Mouse (Mus musculus) forebrain, embryonic 15.5 days (tissue): Measurements from ENCODE around the gene Diablo. TPM values are rescaled to one million over a fixed set of nuclear protein-coding genes. Genes with fewer than 3 reads are reported as not detected.
A peak's percentile ranks its signal among the peaks of the same experiment; 100 is the strongest.

Experiments
- ATAC-seq: fragments of 200-750 bp; cut with Nextera tagmentation; replicated peaks from 2 replicates; pipeline ENCODE4 v1.8.0; 2017; ENCODE audit warnings: mild to moderate bottlenecking, moderate TSS enrichment, moderate library complexity
- H3K27ac ChIP-seq: fragments of 300-500 bp; sonication (generic); replicated peaks from 2 replicates; pipeline ENCODE4 v1.5.1; 2015; ENCODE audit warnings: mild to moderate bottlenecking, inconsistent platforms
- H3K27me3 ChIP-seq: fragments of 300-500 bp; sonication (generic); 2 replicates; pipeline ENCODE4 v1.6.1; 2015; ENCODE audit warnings: inconsistent platforms
- H3K36me3 ChIP-seq: fragments of 300-500 bp; sonication (generic); 2 replicates; pipeline ENCODE4 v1.6.1; 2015; ENCODE audit warnings: mild to moderate bottlenecking, inconsistent platforms
- H3K4me1 ChIP-seq: fragments of 300-500 bp; sonication (generic); 2 replicates; pipeline ENCODE4 v1.6.1; 2015; ENCODE audit warnings: inconsistent platforms
- H3K4me2 ChIP-seq: fragments of 300-500 bp; sonication (generic); replicated peaks from 2 replicates; pipeline ENCODE4 v1.6.1; 2015; ENCODE audit warnings: mild to moderate bottlenecking, inconsistent platforms
- H3K4me3 ChIP-seq: fragments of 300-500 bp; sonication (generic); 2 replicates; pipeline ENCODE4 v1.5.1; 2015; ENCODE audit warnings: mild to moderate bottlenecking, inconsistent platforms
- H3K9ac ChIP-seq: fragments of 300-500 bp; sonication (generic); replicated peaks from 2 replicates; pipeline ENCODE4 v1.6.1; 2015; ENCODE audit warnings: mild to moderate bottlenecking, inconsistent platforms
- H3K9me3 ChIP-seq: fragments of 300-500 bp; sonication (generic); 2 replicates; pipeline ENCODE4 v1.6.1; 2016; ENCODE audit warnings: inconsistent platforms
- WGBS: fragments of 180-500 bp; shearing (Covaris S2); methylation state at CpG from one replicate; pipeline ENCODE4 v1.1.7; 2015; ENCODE audit warnings: mixed read lengths; 5-methylcytosine and 5-hydroxymethylcytosine counted together
- microRNA-seq: library from miRNA; unstranded; fragments of <30 nt; microRNA quantifications from one replicate; pipeline ENCODE4, GENCODE M21; 2016
- polyA plus RNA-seq: library from polyadenylated mRNA; unstranded; fragments of >200 nt; fragmentation: Nextera tagmentation; extraction: Ambion mirVana; gene quantifications from 2 replicates; pipeline ENCODE4 v1.2.1, GENCODE M21; 2015

Diablo gene
- polyA plus RNA-seq, 1 experiment from 2014 or later, result 119 TPM

DNA sequence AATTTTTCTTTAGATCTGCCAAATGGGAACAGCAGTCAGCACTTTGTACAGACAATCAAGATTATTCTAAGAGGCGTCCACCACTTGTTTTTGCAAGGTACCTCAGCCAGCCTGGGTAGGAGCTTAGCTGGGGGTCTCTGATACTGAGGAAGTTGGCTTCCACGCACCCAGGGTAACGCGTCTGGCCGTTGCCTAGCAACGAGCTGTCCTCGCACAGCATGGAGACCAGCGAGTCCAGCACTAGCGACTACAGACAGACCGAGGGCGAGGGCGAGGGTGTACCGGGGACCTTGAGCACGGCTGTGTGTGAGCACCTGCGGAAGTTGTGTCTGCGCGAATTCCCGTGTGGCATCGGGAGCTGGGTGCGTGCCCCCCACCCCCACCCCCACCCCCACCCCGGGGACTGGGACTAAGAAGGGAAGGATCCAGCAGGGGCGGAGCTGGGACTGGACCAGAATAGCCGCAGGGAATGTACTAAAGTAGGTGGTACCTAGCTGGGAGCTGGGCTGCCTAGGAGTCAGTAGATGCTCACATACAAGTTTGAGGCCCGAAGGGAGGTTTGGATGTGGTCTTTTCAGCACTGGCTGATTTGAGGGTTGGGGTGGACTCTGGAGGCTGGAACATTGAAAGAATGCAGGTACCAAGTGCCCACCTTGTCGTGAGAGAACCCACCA lies 34.7 kb downstream of the Diablo start, which contains the start of the genes Lrrc43 and Il31:
Lrrc43 (plus strand) TSS at position 194 of the 674 bp plus-strand sequence.
Il31 (minus strand) TSS at position 378 of the 674 bp plus-strand sequence.
- 5% methylated on average over 25 of the region's 25 CpGs for WGBS
- Histone ChIP-seq H3K36me3 (no peaks in the 10 kb centered on the region), H3K27ac (no peak within 1 kb of the TSS), H3K9me3 (no peaks in the 10 kb centered on the region), H3K4me3 (peak within 1 kb of the TSS; percentile 20; the same call in 1 of the 2 replicates), H3K4me2 (peak within 1 kb of the TSS; percentile 31), H3K27me3 (no peaks in the 10 kb centered on the region), H3K9ac (no peak within 1 kb of the TSS), H3K4me1 (peaks cover 5% of the 10 kb centered on the region)
- ATAC-seq, result no peak

GRCm38 (mm10) chr5:123487659-123488395 lies 36.1 kb downstream of the Diablo start:
- H3K9me3 ChIP-seq, result no peaks in the 10 kb centered on the region
- no peak overlapping the region for H3K4me2 ChIP-seq
- ATAC-seq, result no peak
- no peak overlapping the region for H3K4me3 ChIP-seq
- WGBS, result 87% methylated on average over 11 of the region's 11 CpGs
- H3K9ac ChIP-seq, result no peak overlapping the region
- H3K27ac ChIP-seq, result no peak overlapping the region
- peaks cover 5% of the 10 kb centered on the region for H3K4me1 ChIP-seq
- H3K27me3 ChIP-seq, result no peaks in the 10 kb centered on the region
- no peaks in the 10 kb centered on the region for H3K36me3 ChIP-seq

- ATAC-seq, result no peak
- 64% methylated on average over 5 of the region's 5 CpGs for WGBS
- no peak overlapping the region for H3K27ac ChIP-seq
Measured at GRCm38 (mm10) chr5:123473817-123474216, 50.2 kb downstream of the Diablo start.

GRCm38 (mm10) chr5:123470784-123471400 lies 53.1 kb downstream of the Diablo start:
- H3K4me3 ChIP-seq, result no peak overlapping the region
- H3K9me3 ChIP-seq, result no peaks in the 10 kb centered on the region
- ATAC-seq, result no peak
- no peaks in the 10 kb centered on the region for H3K36me3 ChIP-seq
- WGBS, result 73% methylated on average over 10 of the region's 10 CpGs
- H3K9ac ChIP-seq, result no peak overlapping the region
- H3K4me1 ChIP-seq, result no peaks in the 10 kb centered on the region
- no peak overlapping the region for H3K4me2 ChIP-seq
- H3K27ac ChIP-seq, result no peak overlapping the region
- H3K27me3 ChIP-seq, result no peaks in the 10 kb centered on the region

More at GRCm38 (mm10) chr5:123473817-123474216, 50.2 kb downstream of the Diablo start:
- Histone ChIP-seq H3K9me3 (no peaks in the 10 kb centered on the region), H3K27me3 (no peaks in the 10 kb centered on the region), H3K4me2 (no peak overlapping the region), H3K4me1 (no peaks in the 10 kb centered on the region), H3K9ac (no peak overlapping the region), H3K36me3 (no peaks in the 10 kb centered on the region), H3K4me3 (no peak overlapping the region)

DNA sequence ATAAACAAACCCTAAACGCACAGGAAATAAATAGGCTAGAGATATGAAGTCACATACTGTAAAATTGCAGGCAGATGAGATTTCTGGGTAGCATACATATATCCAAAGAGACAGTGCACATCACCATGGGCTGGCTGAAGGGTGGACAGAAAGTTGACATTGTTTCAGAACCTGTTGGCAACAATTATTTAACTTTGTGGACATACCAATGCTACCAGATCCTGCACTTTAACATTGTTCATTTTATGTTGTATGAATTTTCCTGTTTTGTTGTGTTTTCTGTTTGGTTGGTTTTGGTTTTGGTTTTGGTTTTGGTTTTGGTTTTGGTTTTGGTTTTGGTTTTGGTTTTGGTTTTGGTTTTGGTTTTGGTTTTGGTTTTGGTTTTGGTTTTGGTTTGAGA lies 59.3 kb downstream of the Diablo start:
- Histone ChIP-seq H3K4me3 (no peak overlapping the region), H3K4me1 (no peaks in the 10 kb centered on the region), H3K36me3 (no peaks in the 10 kb centered on the region), H3K9ac (no peak overlapping the region), H3K27ac (no peak overlapping the region), H3K4me2 (no peak overlapping the region), H3K27me3 (no peaks in the 10 kb centered on the region), H3K9me3 (no peaks in the 10 kb centered on the region)
- 97% methylated on average over 1 of the region's 1 CpGs for WGBS
- no peak for ATAC-seq

- 63% methylated on average over 5 of the region's 5 CpGs for WGBS
- no peaks in the 10 kb centered on the region for H3K27me3 ChIP-seq
- peaks cover 12% of the 10 kb centered on the region; the same call in 1 of the 2 replicates for H3K36me3 ChIP-seq
Measured at GRCm38 (mm10) chr5:123461420-123461819, 62.6 kb downstream of the Diablo start.

More at GRCm38 (mm10) chr5:123461420-123461819, 62.6 kb downstream of the Diablo start:
- Histone ChIP-seq H3K4me3 (no peak overlapping the region), H3K27ac (no peak overlapping the region), H3K9me3 (no peaks in the 10 kb centered on the region), H3K9ac (no peak overlapping the region), H3K4me1 (no peaks in the 10 kb centered on the region), H3K4me2 (no peak overlapping the region)
- ATAC-seq, result no peak

Small RNA genes lying within 50 kb of the gene (microRNA-seq; reads per million reads assigned to microRNA genes)
- gene Mir7647, result 1.5 reads per million

Other genes with a start within 250 kb of the Diablo start
- 80.6 and 89.3 TPM in 2 replicates for gene Bcl7a, start 180.3 kb downstream of the Diablo start, polyA plus RNA-seq
- 16.9 and 17.0 TPM in 2 replicates for gene Mlxip, start 129.4 kb downstream of the Diablo start, polyA plus RNA-seq
- gene Lrrc43, start 34.9 kb downstream of the Diablo start, polyA plus RNA-seq, result 0.36 and 0.83 TPM in 2 replicates
- not detected in 2 replicates for gene Il31, start 34.7 kb downstream of the Diablo start, polyA plus RNA-seq
- gene B3gnt4, start 13.7 kb downstream of the Diablo start, polyA plus RNA-seq, result 0.87 and 1.7 TPM in 2 replicates
- gene Gm49027, start 1.3 kb upstream of the Diablo start, polyA plus RNA-seq, result 3.8 and 4.0 TPM in 2 replicates
- gene Vps33a, start 48.9 kb upstream of the Diablo start, polyA plus RNA-seq, result 41.2 and 42.3 TPM in 2 replicates
- gene Clip1, start 160.4 kb upstream of the Diablo start, polyA plus RNA-seq, result 80.0 and 84.5 TPM in 2 replicates
- gene Zcchc8, start 196.9 kb upstream of the Diablo start, polyA plus RNA-seq, result 83.7 and 87.8 TPM in 2 replicates
- 147 and 151 TPM in 2 replicates for gene Rsrc2, start 225.2 kb upstream of the Diablo start, polyA plus RNA-seq
- gene Kntc1, start 225.5 kb upstream of the Diablo start, polyA plus RNA-seq, result 12.7 and 14.6 TPM in 2 replicates